Mouse (Mus musculus): ENCODE data around the gene Cnot11. TPM values are rescaled to one million over a fixed set of nuclear protein-coding genes. Genes with fewer than 3 reads are reported as not detected.

The Cnot11 gene
- polyA plus RNA-seq, 2 experiments = 23.8 to 30.6 TPM

- no peaks in the 10 kb centered on the region for H3K9me3 ChIP-seq (ENCODE audit: control insufficient read depth, low read length)
- ATAC-seq (ENCODE audit: low FRiP score, low read depth) (no peak), DNase-seq (ENCODE audit: low spot score) (no peak)
- H3K4me3 ChIP-seq (replicated peaks; ENCODE audit: low read length) = no peak overlapping the region
- peaks cover 28% of the 10 kb centered on the region for H3K4me1 ChIP-seq (ENCODE audit: control insufficient read depth, insufficient read depth, low read length)
- H3K27ac ChIP-seq (replicated peaks; ENCODE audit: low read depth, low read length) = no peak overlapping the region
- H3K27me3 ChIP-seq (ENCODE audit: control insufficient read depth, insufficient read depth, low read length) = no peaks in the 10 kb centered on the region
- H3K9ac ChIP-seq (ENCODE audit: low read depth, low read length, severe bottlenecking) = no peak overlapping the region
- no peaks in the 10 kb centered on the region for H3K36me3 ChIP-seq (ENCODE audit: control insufficient read depth, insufficient read depth, low read length)
- TF ChIP-seq POLR2A (IDR thresholded peaks at IDR 0.05; ENCODE audit: borderline replicate concordance, extremely low read depth, insufficient read depth, insufficient read length) = no peak
- 84% methylated on average over 7 of the region's 7 CpGs for WGBS
- no peak overlapping the region for H3K4me2 ChIP-seq (replicated peaks; ENCODE audit: low read depth, low read length, severe bottlenecking)
These were observed 39.1 kb downstream of the Cnot11 start for GRCm38 (mm10) chr1:39573890-39574289.

- Histone ChIP-seq H3K4me1 (ENCODE audit: control insufficient read depth, insufficient read depth, low read length) (peaks cover 28% of the 10 kb centered on the region), H3K27ac (replicated peaks; ENCODE audit: low read depth, low read length) (peak overlapping the region; percentile 99), H3K9me3 (ENCODE audit: control insufficient read depth, low read length) (no peaks in the 10 kb centered on the region), H3K36me3 (ENCODE audit: control insufficient read depth, insufficient read depth, low read length) (no peaks in the 10 kb centered on the region), H3K4me3 (replicated peaks; ENCODE audit: low read length) (peak overlapping the region; percentile 91), H3K27me3 (ENCODE audit: control insufficient read depth, insufficient read depth, low read length) (no peaks in the 10 kb centered on the region), H3K4me2 (replicated peaks; ENCODE audit: low read depth, low read length, severe bottlenecking) (peak overlapping the region; percentile 80), H3K9ac (ENCODE audit: low read depth, low read length, severe bottlenecking) (peak overlapping the region; percentile 96)
- no peak for ATAC-seq (ENCODE audit: low FRiP score, low read depth)
- TF ChIP-seq POLR2A (IDR thresholded peaks at IDR 0.05; ENCODE audit: borderline replicate concordance, extremely low read depth, insufficient read depth, insufficient read length) = no peak
- DNase-seq (ENCODE audit: low spot score) = no peak
- 15% methylated on average over 8 of the region's 8 CpGs for WGBS
These were observed 41.1 kb downstream of the Cnot11 start for GRCm38 (mm10) chr1:39575778-39576375.

GRCm38 (mm10) chr1:39576431-39577243 lies 41.8 kb downstream of the Cnot11 start:
- DNase-seq (ENCODE audit: low spot score) (peak; percentile 53), ATAC-seq (ENCODE audit: low FRiP score, low read depth) (peak; percentile 79)
- Histone ChIP-seq H3K9ac (ENCODE audit: low read depth, low read length, severe bottlenecking) (peak overlapping the region; percentile 96), H3K4me1 (ENCODE audit: control insufficient read depth, insufficient read depth, low read length) (peaks cover 26% of the 10 kb centered on the region), H3K4me3 (replicated peaks; ENCODE audit: low read length) (peak overlapping the region; percentile 91), H3K27ac (replicated peaks; ENCODE audit: low read depth, low read length) (peak overlapping the region; percentile 99), H3K9me3 (ENCODE audit: control insufficient read depth, low read length) (no peaks in the 10 kb centered on the region), H3K36me3 (ENCODE audit: control insufficient read depth, insufficient read depth, low read length) (no peaks in the 10 kb centered on the region), H3K27me3 (ENCODE audit: control insufficient read depth, insufficient read depth, low read length) (no peaks in the 10 kb centered on the region), H3K4me2 (replicated peaks; ENCODE audit: low read depth, low read length, severe bottlenecking) (peak overlapping the region; percentile 80)
- no peak for TF ChIP-seq POLR2A (IDR thresholded peaks at IDR 0.05; ENCODE audit: borderline replicate concordance, extremely low read depth, insufficient read depth, insufficient read length)
- under 1% methylated on average over 71 of the region's 88 CpGs for WGBS

- no peaks in the 10 kb centered on the region for H3K27me3 ChIP-seq (ENCODE audit: control insufficient read depth, insufficient read depth, low read length)
- H3K9ac ChIP-seq (ENCODE audit: low read depth, low read length, severe bottlenecking) = peak within 1 kb of the TSS; percentile 96
- TF ChIP-seq POLR2A (IDR thresholded peaks at IDR 0.05; ENCODE audit: borderline replicate concordance, extremely low read depth, insufficient read depth, insufficient read length) = peak; percentile 79
- peaks cover 24% of the 10 kb centered on the region for H3K4me1 ChIP-seq (ENCODE audit: control insufficient read depth, insufficient read depth, low read length)
- under 1% methylated on average over 34 of the region's 49 CpGs for WGBS
- H3K4me3 ChIP-seq (replicated peaks; ENCODE audit: low read length) = peak within 1 kb of the TSS; percentile 91
- H3K4me2 ChIP-seq (replicated peaks; ENCODE audit: low read depth, low read length, severe bottlenecking) = peak within 1 kb of the TSS; percentile 80
- no peaks in the 10 kb centered on the region for H3K36me3 ChIP-seq (ENCODE audit: control insufficient read depth, insufficient read depth, low read length)
- DNase-seq (ENCODE audit: low spot score) (peak; percentile 89), ATAC-seq (ENCODE audit: low FRiP score, low read depth) (peak; percentile 96)
- H3K9me3 ChIP-seq (ENCODE audit: control insufficient read depth, low read length) = no peaks in the 10 kb centered on the region
- peak within 1 kb of the TSS; percentile 99 for H3K27ac ChIP-seq (replicated peaks; ENCODE audit: low read depth, low read length)
These were observed 42.5 kb downstream of the Cnot11 start, which contains the start of gene Rnf149 for GRCm38 (mm10) chr1:39577253-39577705. Gene Rnf149, minus strand, starts transcription at chr1:39577405.

GRCm38 (mm10) chr1:39578446-39578845 lies 43.7 kb downstream of the Cnot11 start:
- no peak overlapping the region for H3K27ac ChIP-seq (replicated peaks; ENCODE audit: low read depth, low read length)
- no peaks in the 10 kb centered on the region for H3K27me3 ChIP-seq (ENCODE audit: control insufficient read depth, insufficient read depth, low read length)
- no peaks in the 10 kb centered on the region for H3K9me3 ChIP-seq (ENCODE audit: control insufficient read depth, low read length)
- no peak for TF ChIP-seq POLR2A (IDR thresholded peaks at IDR 0.05; ENCODE audit: borderline replicate concordance, extremely low read depth, insufficient read depth, insufficient read length)
- no peak overlapping the region for H3K4me3 ChIP-seq (replicated peaks; ENCODE audit: low read length)
- ATAC-seq (ENCODE audit: low FRiP score, low read depth) (no peak), DNase-seq (ENCODE audit: low spot score) (no peak)
- no peaks in the 10 kb centered on the region for H3K36me3 ChIP-seq (ENCODE audit: control insufficient read depth, insufficient read depth, low read length)
- no peak overlapping the region for H3K4me2 ChIP-seq (replicated peaks; ENCODE audit: low read depth, low read length, severe bottlenecking)
- H3K9ac ChIP-seq (ENCODE audit: low read depth, low read length, severe bottlenecking) = no peak overlapping the region
- H3K4me1 ChIP-seq (ENCODE audit: control insufficient read depth, insufficient read depth, low read length) = peaks cover 19% of the 10 kb centered on the region
- 60% methylated on average over 5 of the region's 5 CpGs for WGBS

All from limb, embryonic 14.5 days (tissue).